In genomic region chr19:32169634-32170540, GRCm38 (mm10) we compare ENCODE assay signal across 9 mouse cellular contexts.
DNase-seq lines count a peak whose midpoint lies in the region; ATAC-seq lines count a peak whose summit lies in the region.
"Had no signal": no experiment of that assay in that cellular context is flagged by ENCODE, and none has a peak within 500 bp of the region (broad histone marks: within the 10 kb centered on the region; RNA-seq: fewer than 3 reads in every experiment).

No protein-coding gene starts in this region.

- no peak overlapping the region for H3K4me2 ChIP-seq in hindbrain, embryonic 11.5 days (replicated peaks; ENCODE audit: low read depth, low read length)
- H3K4me2 ChIP-seq in hindbrain, embryonic 16.5 days (ENCODE audit: low read length): no peak overlapping the region
- no peak overlapping the region for H3K4me2 ChIP-seq in forebrain, embryonic 11.5 days (ENCODE audit: low read depth, low read length, severe bottlenecking)
- H3K4me2 ChIP-seq in heart, embryonic 16.5 days (ENCODE audit: low read depth, low read length): peak overlapping the region; percentile 50
- no peak overlapping the region for H3K4me2 ChIP-seq in midbrain, embryonic 14.5 days (ENCODE audit: low read length)
- H3K4me2 ChIP-seq: stomach, embryonic 15.5 days had no signal

- H3K27me3 ChIP-seq in hindbrain, embryonic 11.5 days (ENCODE audit: control insufficient read depth, insufficient read depth, low read length): no peaks in the 10 kb centered on the region
- H3K27me3 ChIP-seq in hindbrain, embryonic 16.5 days (replicated peaks; ENCODE audit: control insufficient read depth, insufficient read depth, low read length): no peaks in the 10 kb centered on the region
- H3K27me3 ChIP-seq in forebrain, embryonic 11.5 days (ENCODE audit: control insufficient read depth, insufficient read depth, low read length): no peaks in the 10 kb centered on the region
- no peaks in the 10 kb centered on the region for H3K27me3 ChIP-seq in heart, embryonic 16.5 days (ENCODE audit: control insufficient read depth, insufficient read depth, low read length)
- no peaks in the 10 kb centered on the region for H3K27me3 ChIP-seq in midbrain, embryonic 14.5 days (ENCODE audit: control insufficient read depth, insufficient read depth, low read length)
- H3K27me3 ChIP-seq in splenic B cell, adult 2 months (ENCODE audit: control insufficient read depth, insufficient read depth, low read length, poor library complexity, severe bottlenecking): no peaks in the 10 kb centered on the region
- H3K27me3 ChIP-seq: stomach, embryonic 15.5 days had no signal

- H3K4me1 ChIP-seq in hindbrain, embryonic 11.5 days (replicated peaks; ENCODE audit: control insufficient read depth, insufficient read depth, low read length): no peaks in the 10 kb centered on the region
- no peaks in the 10 kb centered on the region for H3K4me1 ChIP-seq in hindbrain, embryonic 16.5 days (ENCODE audit: control insufficient read depth, insufficient read depth, low read depth, low read length)
- H3K4me1 ChIP-seq in brown adipose tissue, adult 24 weeks (ENCODE audit: control insufficient read depth, insufficient read depth, insufficient read length, low read length): peaks cover 12% of the 10 kb centered on the region
- no peaks in the 10 kb centered on the region for H3K4me1 ChIP-seq in forebrain, embryonic 11.5 days (replicated peaks; ENCODE audit: control insufficient read depth, insufficient read depth, low read length)
- peaks cover 17% of the 10 kb centered on the region for H3K4me1 ChIP-seq in heart, embryonic 16.5 days (ENCODE audit: control insufficient read depth, insufficient read depth, low read length)
- no peaks in the 10 kb centered on the region for H3K4me1 ChIP-seq in midbrain, embryonic 14.5 days (ENCODE audit: control insufficient read depth, insufficient read depth, low read length)

- DNase-seq in hindbrain, embryonic 11.5 days (ENCODE audit: low spot score): peak; percentile 85
- peak; percentile 77 for DNase-seq in forebrain, embryonic 11.5 days (ENCODE audit: low spot score)
- peak; percentile 69 for DNase-seq in left cerebral cortex, adult 11 months (ENCODE audit: low spot score)
- DNase-seq in midbrain, embryonic 14.5 days: peak; percentile 86
- DNase-seq in splenic B cell, adult 2 months (ENCODE audit: low read depth, low spot score): peak; percentile 90

- no peak overlapping the region for H3K9ac ChIP-seq in hindbrain, embryonic 11.5 days (ENCODE audit: low read depth, low read length)
- no peak overlapping the region for H3K9ac ChIP-seq in hindbrain, embryonic 16.5 days (ENCODE audit: low read depth, low read length)
- H3K9ac ChIP-seq in forebrain, embryonic 11.5 days (ENCODE audit: low read length): no peak overlapping the region
- H3K9ac ChIP-seq in heart, embryonic 16.5 days (ENCODE audit: low read length): peak overlapping the region; percentile 48
- no peak overlapping the region for H3K9ac ChIP-seq in midbrain, embryonic 14.5 days (replicated peaks; ENCODE audit: low read length)
- H3K9ac ChIP-seq: stomach, embryonic 15.5 days had no signal

- no peaks in the 10 kb centered on the region for H3K36me3 ChIP-seq in hindbrain, embryonic 11.5 days (ENCODE audit: control insufficient read depth, insufficient read depth, low read length)
- no peaks in the 10 kb centered on the region for H3K36me3 ChIP-seq in hindbrain, embryonic 16.5 days (ENCODE audit: control insufficient read depth, insufficient read depth, low read length)
- no peaks in the 10 kb centered on the region for H3K36me3 ChIP-seq in forebrain, embryonic 11.5 days (ENCODE audit: control insufficient read depth, insufficient read depth, low read length)
- H3K36me3 ChIP-seq in heart, embryonic 16.5 days (ENCODE audit: control insufficient read depth, insufficient read depth): no peaks in the 10 kb centered on the region
- H3K36me3 ChIP-seq in midbrain, embryonic 14.5 days (ENCODE audit: control insufficient read depth, insufficient read depth, low read length): no peaks in the 10 kb centered on the region
- H3K36me3 ChIP-seq in splenic B cell, adult 2 months (ENCODE audit: control insufficient read depth, insufficient read depth, low read length, poor library complexity, severe bottlenecking): no peaks in the 10 kb centered on the region
- H3K36me3 ChIP-seq: stomach, embryonic 15.5 days had no signal

- no peak overlapping the region for H3K4me3 ChIP-seq in hindbrain, embryonic 11.5 days (ENCODE audit: low read depth, low read length)
- H3K4me3 ChIP-seq in hindbrain, embryonic 16.5 days (ENCODE audit: low read length): no peak overlapping the region
- no peak overlapping the region for H3K4me3 ChIP-seq in brown adipose tissue, adult 24 weeks (ENCODE audit: insufficient read depth, low read depth, low read length)
- no peak overlapping the region for H3K4me3 ChIP-seq in forebrain, embryonic 11.5 days (ENCODE audit: low read depth, low read length)
- H3K4me3 ChIP-seq in heart, embryonic 16.5 days (ENCODE audit: low read length): no peak overlapping the region
- no peak overlapping the region for H3K4me3 ChIP-seq in midbrain, embryonic 14.5 days (replicated peaks; ENCODE audit: low read depth, low read length)
- H3K4me3 ChIP-seq: stomach, embryonic 15.5 days had no signal

- ATAC-seq in hindbrain, embryonic 11.5 days (ENCODE audit: low FRiP score): no peak
- ATAC-seq in hindbrain, embryonic 16.5 days: no peak
- no peak for ATAC-seq in forebrain, embryonic 11.5 days (replicated peaks; ENCODE audit: low FRiP score)
- ATAC-seq in heart, embryonic 16.5 days (replicated peaks; ENCODE audit: extremely low read depth, insufficient read depth, low FRiP score): peak; percentile 61; the same call in 1 of the 2 replicates
- ATAC-seq in midbrain, embryonic 14.5 days (ENCODE audit: low FRiP score, low TSS enrichment): no peak

- H3K27ac ChIP-seq in hindbrain, embryonic 11.5 days (ENCODE audit: low read depth, low read length): no peak overlapping the region
- H3K27ac ChIP-seq in hindbrain, embryonic 16.5 days (ENCODE audit: low read depth, low read length): no peak overlapping the region
- peak overlapping the region; percentile 70 for H3K27ac ChIP-seq in brown adipose tissue, adult 24 weeks (replicated peaks; ENCODE audit: low read depth, low read length)
- H3K27ac ChIP-seq in forebrain, embryonic 11.5 days (ENCODE audit: low read depth, low read length): no peak overlapping the region
- H3K27ac ChIP-seq in heart, embryonic 16.5 days (ENCODE audit: low read length): peak overlapping the region; percentile 89
- no peak overlapping the region for H3K27ac ChIP-seq in midbrain, embryonic 14.5 days (replicated peaks; ENCODE audit: low read depth, low read length)
- H3K27ac ChIP-seq: stomach, embryonic 15.5 days had no signal

- 83% methylated on average over 8 of the region's 9 CpGs for WGBS in hindbrain, embryonic 11.5 days
- WGBS in hindbrain, embryonic 16.5 days: 77% methylated on average over 9 of the region's 9 CpGs
- WGBS in forebrain, embryonic 11.5 days: 82% methylated on average over 8 of the region's 9 CpGs
- 42% methylated on average over 8 of the region's 9 CpGs for WGBS in heart, embryonic 16.5 days
- 85% methylated on average over 8 of the region's 9 CpGs for WGBS in midbrain, embryonic 14.5 days

- H3K9me3 ChIP-seq in hindbrain, embryonic 11.5 days (ENCODE audit: control insufficient read depth, low read length): no peaks in the 10 kb centered on the region
- no peaks in the 10 kb centered on the region for H3K9me3 ChIP-seq in hindbrain, embryonic 16.5 days (ENCODE audit: control insufficient read depth, low read length)
- no peaks in the 10 kb centered on the region for H3K9me3 ChIP-seq in forebrain, embryonic 11.5 days (ENCODE audit: control insufficient read depth, low read length)
- no peaks in the 10 kb centered on the region for H3K9me3 ChIP-seq in heart, embryonic 16.5 days (replicated peaks; ENCODE audit: control insufficient read depth, low read length)
- no peaks in the 10 kb centered on the region for H3K9me3 ChIP-seq in midbrain, embryonic 14.5 days (ENCODE audit: control insufficient read depth, low read length)
- H3K9me3 ChIP-seq: stomach, embryonic 15.5 days had no signal

Comparison
In these comparisons a context has a peak if more than half of its experiments do, and no peak if none do; other contexts are left out.
1. H3K27ac ChIP-seq: peak in brown adipose tissue, adult 24 weeks (single experiment) and heart, embryonic 16.5 days (single experiment); none in hindbrain, embryonic 11.5 days (single experiment), hindbrain, embryonic 16.5 days (single experiment), forebrain, embryonic 11.5 days (single experiment) and midbrain, embryonic 14.5 days (single experiment).
2. Peak in every context shown above with its lines, with median percentiles within 50 percentile points of each other: DNase-seq.